Mouse (Mus musculus): ENCODE data around the gene Aptx.

Gene Aptx

DNA sequence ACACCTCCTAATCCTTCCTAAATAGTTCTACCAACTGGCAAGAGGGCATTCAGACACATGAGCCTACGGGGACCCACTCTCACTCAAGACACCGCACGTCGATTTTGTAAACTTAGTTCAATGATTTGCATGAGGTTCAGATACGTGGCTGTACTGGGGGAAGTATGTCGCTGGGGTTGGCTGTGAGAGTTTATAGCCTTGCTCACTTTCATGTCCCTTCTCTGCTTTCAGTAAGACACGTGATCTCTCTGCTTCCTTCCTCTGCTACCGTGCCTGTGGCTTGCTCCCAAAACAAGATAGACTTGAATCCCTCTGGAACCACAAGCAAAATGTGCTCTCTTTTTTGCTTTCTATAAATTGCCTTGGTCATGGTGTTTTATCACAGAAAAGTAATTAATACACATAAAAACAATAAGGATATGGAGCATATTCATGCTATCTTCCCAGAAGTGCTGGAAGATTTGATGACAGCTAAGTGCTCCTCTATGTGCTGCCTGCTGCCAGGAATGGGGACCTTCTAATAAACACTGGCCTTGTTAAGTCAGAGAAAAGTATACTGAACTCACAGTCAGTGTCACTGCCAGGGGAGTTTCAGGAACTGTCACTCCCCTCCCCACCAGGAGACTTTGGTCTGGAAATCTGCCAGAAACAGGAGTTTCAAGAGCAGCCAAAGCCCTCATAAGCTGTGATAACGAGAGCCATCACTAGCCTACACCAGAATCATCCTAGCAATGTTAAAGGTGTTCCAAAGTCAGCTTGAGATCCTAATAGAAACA, 36.6 kb downstream of the Aptx start:
- no peak for DNase-seq (ENCODE audit: low spot score)

- no peak for DNase-seq (ENCODE audit: low spot score)
Observed at GRCm38 (mm10) chr4:40651055-40651454, 51.9 kb downstream of the Aptx start.

GRCm38 (mm10) chr4:40649111-40649510, 53.9 kb downstream of the Aptx start:
- DNase-seq (ENCODE audit: low spot score): no peak

GRCm38 (mm10) chr4:40643567-40643966, 59.4 kb downstream of the Aptx start:
- no peak for DNase-seq (ENCODE audit: low spot score)

DNA sequence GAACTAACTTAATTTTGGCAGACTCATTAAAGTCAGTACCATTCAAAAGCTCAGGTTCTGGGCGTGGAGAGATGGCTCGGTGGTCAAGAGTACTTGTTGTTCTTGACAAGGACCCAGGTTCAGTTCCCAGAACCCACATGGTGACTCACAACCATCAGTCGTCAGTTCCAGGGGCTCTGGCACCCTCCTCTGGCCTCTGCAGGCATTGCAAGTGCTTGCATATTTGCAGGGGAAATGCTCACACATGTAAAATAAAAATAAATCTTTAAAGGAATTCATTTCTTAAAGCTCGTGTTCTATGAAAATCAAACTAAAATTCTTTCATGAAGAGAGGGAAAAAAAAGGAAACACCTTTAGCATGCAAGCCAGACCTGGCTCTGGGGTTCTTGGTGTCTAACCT, 62.0 kb downstream of the Aptx start:
- no peak for DNase-seq (ENCODE audit: low spot score)

Measured in embryo, embryonic 10.5 days (tissue).